Mouse (Mus musculus): ENCODE data around the gene Akt2.

Akt2 gene

GRCm38 (mm10) chr7:27587741-27588140 lies 3.6 kb upstream of the Akt2 start:
- DNase-seq (ENCODE audit: extremely low spot score, low spot score), result no peak

GRCm38 (mm10) chr7:27590088-27590487 lies 1.3 kb upstream of the Akt2 start:
- no peak for DNase-seq (ENCODE audit: extremely low spot score, low spot score)

- DNase-seq (ENCODE audit: extremely low spot score, low spot score), result no peak
Observed at GRCm38 (mm10) chr7:27590566-27591213, 662 bp upstream of the Akt2 start.

GRCm38 (mm10) chr7:27592217-27592929 lies 1.0 kb downstream of the Akt2 start:
- no peak for DNase-seq (ENCODE audit: extremely low spot score, low spot score)

- no peak for DNase-seq (ENCODE audit: extremely low spot score, low spot score)
Observed at GRCm38 (mm10) chr7:27592934-27593645, 1.7 kb downstream of the Akt2 start.

GRCm38 (mm10) chr7:27596586-27597503 lies 5.5 kb downstream of the Akt2 start:
- DNase-seq (ENCODE audit: extremely low spot score, low spot score), result no peak

- no peak for DNase-seq (ENCODE audit: extremely low spot score, low spot score)
Observed at GRCm38 (mm10) chr7:27598053-27598452, 6.7 kb downstream of the Akt2 start.

GRCm38 (mm10) chr7:27601628-27602027 lies 10.3 kb downstream of the Akt2 start:
- DNase-seq (ENCODE audit: extremely low spot score, low spot score), result no peak

- DNase-seq (ENCODE audit: extremely low spot score, low spot score), result no peak
Observed at GRCm38 (mm10) chr7:27602161-27602560, 10.8 kb downstream of the Akt2 start.

GRCm38 (mm10) chr7:27602835-27603234 lies 11.5 kb downstream of the Akt2 start:
- no peak for DNase-seq (ENCODE audit: extremely low spot score, low spot score)

- DNase-seq (ENCODE audit: extremely low spot score, low spot score), result no peak
Observed at GRCm38 (mm10) chr7:27604661-27605348, 13.5 kb downstream of the Akt2 start.

- no peak for DNase-seq (ENCODE audit: extremely low spot score, low spot score)
Observed at GRCm38 (mm10) chr7:27605499-27606285, 14.3 kb downstream of the Akt2 start.

GRCm38 (mm10) chr7:27606481-27607254 lies 15.3 kb downstream of the Akt2 start:
- DNase-seq (ENCODE audit: extremely low spot score, low spot score), result no peak

- DNase-seq (ENCODE audit: extremely low spot score, low spot score), result no peak
Observed at GRCm38 (mm10) chr7:27607580-27607979, 16.2 kb downstream of the Akt2 start.

GRCm38 (mm10) chr7:27608130-27608529 lies 16.8 kb downstream of the Akt2 start:
- DNase-seq (ENCODE audit: extremely low spot score, low spot score), result no peak

- DNase-seq (ENCODE audit: extremely low spot score, low spot score), result no peak
Observed at GRCm38 (mm10) chr7:27609285-27609684, 17.9 kb downstream of the Akt2 start.

GRCm38 (mm10) chr7:27609688-27610087 lies 18.3 kb downstream of the Akt2 start:
- DNase-seq (ENCODE audit: extremely low spot score, low spot score), result no peak

GRCm38 (mm10) chr7:27610370-27610769 lies 19.0 kb downstream of the Akt2 start:
- no peak for DNase-seq (ENCODE audit: extremely low spot score, low spot score)

GRCm38 (mm10) chr7:27610871-27611270 lies 19.5 kb downstream of the Akt2 start:
- no peak for DNase-seq (ENCODE audit: extremely low spot score, low spot score)
